Mouse (Mus musculus): ENCODE results near the gene Kif16b. TPM values are rescaled to one million over a fixed set of nuclear protein-coding genes. Genes with fewer than 3 reads are reported as not detected.

Kif16b gene
- total RNA-seq, 1 experiment: 10.5 TPM

GRCm38 (mm10) chr2:142694019-142694935 lies 207.1 kb downstream of the Kif16b start:
- H3K9me3 ChIP-seq (ENCODE audit: control insufficient read depth, insufficient read depth, low read depth, low read length): no peaks in the 10 kb centered on the region
- no peak overlapping the region for H3K9ac ChIP-seq (ENCODE audit: insufficient read depth, low read depth, low read length, poor library complexity, severe bottlenecking)
- in situ Hi-C loops (cut with MboI; ENCODE audit: low sequenced_read_pairs in 2 of 2, unreplicated experiment in 2 of 2): no loop called here
- H3K36me3 ChIP-seq (ENCODE audit: control insufficient read depth, insufficient read depth, low read length, poor library complexity, severe bottlenecking): no peaks in the 10 kb centered on the region
- TF ChIP-seq HCFC1 (IDR thresholded peaks at IDR 0.05; ENCODE audit: borderline replicate concordance, insufficient read depth, low read length): no peak
- no peak for TF ChIP-seq ZNF384 (IDR thresholded peaks at IDR 0.05; ENCODE audit: low read depth, low read length)
- TF ChIP-seq CHD2 (IDR thresholded peaks at IDR 0.05; ENCODE audit: low read depth, low read length): no peak
- TF ChIP-seq ZC3H11A (IDR thresholded peaks at IDR 0.05; ENCODE audit: borderline replicate concordance, low read depth, low read length): no peak
- no peak for TF ChIP-seq MAFK (IDR thresholded peaks at IDR 0.05; ENCODE audit: insufficient read depth, low read depth, low read length)
- H3K27ac ChIP-seq (ENCODE audit: insufficient read depth, low read depth, low read length, poor library complexity, severe bottlenecking): no peak overlapping the region
- no peaks in the 10 kb centered on the region for H3K4me1 ChIP-seq (ENCODE audit: control insufficient read depth in 2 of 2, insufficient read depth in 2 of 2, low read length in 2 of 2, poor library complexity in 1 of 2)
- DNase-seq (ENCODE audit: low read depth, low spot score): no peak
- H3K4me3 ChIP-seq (ENCODE audit: insufficient read depth in 1 of 2, low read depth in 1 of 2, low read length in 2 of 2, poor library complexity in 1 of 2, severe bottlenecking in 1 of 2): no peak overlapping the region

DNA sequence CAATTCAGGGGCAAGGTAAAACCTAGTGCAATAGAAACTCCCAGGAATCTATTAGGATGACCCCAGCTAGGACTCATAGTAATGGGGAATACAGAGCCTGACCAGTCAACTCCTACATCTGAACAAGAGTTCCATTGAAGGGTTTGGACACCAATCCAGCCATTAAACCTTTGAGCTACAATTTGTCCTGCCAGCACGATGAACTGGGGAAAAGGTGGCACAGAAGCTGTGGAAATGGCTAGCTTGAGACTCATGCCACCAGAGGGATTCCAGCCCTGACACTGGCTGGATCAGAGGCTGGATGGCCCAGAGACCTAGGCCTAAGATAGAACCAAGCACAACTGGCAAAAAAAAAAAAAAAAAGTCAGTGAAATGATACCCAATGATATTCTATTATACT lies 207.9 kb downstream of the Kif16b start:
- no peak overlapping the region for H3K4me3 ChIP-seq (ENCODE audit: insufficient read depth in 1 of 2, low read depth in 1 of 2, low read length in 2 of 2, poor library complexity in 1 of 2, severe bottlenecking in 1 of 2)
- H3K27ac ChIP-seq (ENCODE audit: insufficient read depth, low read depth, low read length, poor library complexity, severe bottlenecking): no peak overlapping the region
- no peaks in the 10 kb centered on the region for H3K4me1 ChIP-seq (ENCODE audit: control insufficient read depth in 2 of 2, insufficient read depth in 2 of 2, low read length in 2 of 2, poor library complexity in 1 of 2)
- H3K9me3 ChIP-seq (ENCODE audit: control insufficient read depth, insufficient read depth, low read depth, low read length): no peaks in the 10 kb centered on the region
- H3K36me3 ChIP-seq (ENCODE audit: control insufficient read depth, insufficient read depth, low read length, poor library complexity, severe bottlenecking): no peaks in the 10 kb centered on the region
- in situ Hi-C loops (cut with MboI; ENCODE audit: low sequenced_read_pairs in 2 of 2, unreplicated experiment in 2 of 2): no loop called here
- DNase-seq (ENCODE audit: low read depth, low spot score): no peak
- TF ChIP-seq MAFK (IDR thresholded peaks at IDR 0.05; ENCODE audit: insufficient read depth, low read depth, low read length) (no peak), CHD2 (IDR thresholded peaks at IDR 0.05; ENCODE audit: low read depth, low read length) (no peak), HCFC1 (IDR thresholded peaks at IDR 0.05; ENCODE audit: borderline replicate concordance, insufficient read depth, low read length) (no peak), ZC3H11A (IDR thresholded peaks at IDR 0.05; ENCODE audit: borderline replicate concordance, low read depth, low read length) (no peak), ZNF384 (IDR thresholded peaks at IDR 0.05; ENCODE audit: low read depth, low read length) (no peak)
- H3K9ac ChIP-seq (ENCODE audit: insufficient read depth, low read depth, low read length, poor library complexity, severe bottlenecking): no peak overlapping the region

DNA sequence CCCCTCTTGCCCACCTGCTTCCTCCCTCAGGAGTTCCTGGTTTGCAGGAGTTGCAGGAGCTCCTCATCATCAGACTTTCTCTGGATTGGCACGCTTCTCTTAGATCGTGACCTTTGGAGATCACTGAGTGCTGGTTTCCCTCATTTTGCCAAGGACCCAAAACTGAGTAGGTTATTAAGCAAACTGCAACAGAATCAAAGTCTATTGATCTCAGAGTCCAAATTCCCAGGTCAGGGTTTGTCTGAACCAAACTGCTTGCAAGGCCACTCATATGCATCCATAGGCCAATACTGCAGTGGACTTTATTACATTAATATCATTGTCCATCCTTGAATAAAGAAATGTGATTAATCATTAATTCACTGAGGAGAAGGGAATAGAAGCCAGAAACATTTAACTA lies 211.8 kb downstream of the Kif16b start:
- no peak for DNase-seq (ENCODE audit: low read depth, low spot score)
- no peak overlapping the region for H3K9ac ChIP-seq (ENCODE audit: insufficient read depth, low read depth, low read length, poor library complexity, severe bottlenecking)
- in situ Hi-C loops (cut with MboI; ENCODE audit: low sequenced_read_pairs in 2 of 2, unreplicated experiment in 2 of 2): no loop called here

DNA sequence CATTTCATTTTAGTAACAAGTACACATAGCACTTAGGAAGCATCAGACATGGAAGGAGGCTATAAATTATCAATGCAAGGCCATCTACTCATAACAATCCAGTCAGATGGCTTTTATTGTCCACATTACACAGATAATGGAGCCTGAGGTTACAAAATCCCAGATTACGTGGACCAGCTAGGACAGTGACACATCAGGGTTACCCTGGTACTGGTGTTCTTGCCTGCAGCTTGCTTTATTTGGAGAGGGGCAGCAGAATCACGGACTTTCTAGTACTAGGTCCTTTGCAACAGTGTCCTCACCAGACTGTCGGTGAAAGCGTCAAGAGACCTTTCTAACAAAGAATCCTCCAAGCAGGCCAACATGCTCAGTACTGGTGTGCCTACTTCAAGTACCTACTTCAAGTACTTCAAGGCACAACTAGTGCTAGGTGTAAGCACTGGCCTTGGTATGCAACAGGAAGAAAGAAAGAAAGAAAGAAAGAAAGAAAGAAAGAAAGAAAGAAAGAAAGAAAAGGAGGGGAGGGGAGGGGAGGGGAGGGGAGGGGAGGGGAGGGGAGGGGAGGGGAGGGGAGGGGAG lies 213.3 kb downstream of the Kif16b start:
- in situ Hi-C loops (cut with MboI; ENCODE audit: low sequenced_read_pairs in 2 of 2, unreplicated experiment in 2 of 2): no loop called here

More for the DNA sequence above, 211.8 kb downstream of the Kif16b start:
- TF ChIP-seq MAFK (IDR thresholded peaks at IDR 0.05; ENCODE audit: insufficient read depth, low read depth, low read length) (no peak), HCFC1 (IDR thresholded peaks at IDR 0.05; ENCODE audit: borderline replicate concordance, insufficient read depth, low read length) (no peak), CHD2 (IDR thresholded peaks at IDR 0.05; ENCODE audit: low read depth, low read length) (no peak), ZNF384 (IDR thresholded peaks at IDR 0.05; ENCODE audit: low read depth, low read length) (no peak), ZC3H11A (IDR thresholded peaks at IDR 0.05; ENCODE audit: borderline replicate concordance, low read depth, low read length) (no peak)
- no peak overlapping the region for H3K4me3 ChIP-seq (ENCODE audit: insufficient read depth in 1 of 2, low read depth in 1 of 2, low read length in 2 of 2, poor library complexity in 1 of 2, severe bottlenecking in 1 of 2)
- no peaks in the 10 kb centered on the region for H3K4me1 ChIP-seq (ENCODE audit: control insufficient read depth in 2 of 2, insufficient read depth in 2 of 2, low read length in 2 of 2, poor library complexity in 1 of 2)
- no peaks in the 10 kb centered on the region for H3K9me3 ChIP-seq (ENCODE audit: control insufficient read depth, insufficient read depth, low read depth, low read length)
- H3K27ac ChIP-seq (ENCODE audit: insufficient read depth, low read depth, low read length, poor library complexity, severe bottlenecking): no peak overlapping the region
- H3K36me3 ChIP-seq (ENCODE audit: control insufficient read depth, insufficient read depth, low read length, poor library complexity, severe bottlenecking): no peaks in the 10 kb centered on the region

More for the DNA sequence above, 213.3 kb downstream of the Kif16b start:
- H3K4me1 ChIP-seq (ENCODE audit: control insufficient read depth in 2 of 2, insufficient read depth in 2 of 2, low read length in 2 of 2, poor library complexity in 1 of 2): no peaks in the 10 kb centered on the region
- no peak for TF ChIP-seq CHD2 (IDR thresholded peaks at IDR 0.05; ENCODE audit: low read depth, low read length)
- TF ChIP-seq ZC3H11A (IDR thresholded peaks at IDR 0.05; ENCODE audit: borderline replicate concordance, low read depth, low read length): no peak
- TF ChIP-seq HCFC1 (IDR thresholded peaks at IDR 0.05; ENCODE audit: borderline replicate concordance, insufficient read depth, low read length): no peak
- TF ChIP-seq ZNF384 (IDR thresholded peaks at IDR 0.05; ENCODE audit: low read depth, low read length): no peak
- no peak overlapping the region for H3K9ac ChIP-seq (ENCODE audit: insufficient read depth, low read depth, low read length, poor library complexity, severe bottlenecking)
- no peak overlapping the region for H3K4me3 ChIP-seq (ENCODE audit: insufficient read depth in 1 of 2, low read depth in 1 of 2, low read length in 2 of 2, poor library complexity in 1 of 2, severe bottlenecking in 1 of 2)
- H3K27ac ChIP-seq (ENCODE audit: insufficient read depth, low read depth, low read length, poor library complexity, severe bottlenecking): no peak overlapping the region
- H3K36me3 ChIP-seq (ENCODE audit: control insufficient read depth, insufficient read depth, low read length, poor library complexity, severe bottlenecking): no peaks in the 10 kb centered on the region
- DNase-seq (ENCODE audit: low read depth, low spot score): no peak
- no peaks in the 10 kb centered on the region for H3K9me3 ChIP-seq (ENCODE audit: control insufficient read depth, insufficient read depth, low read depth, low read length)
